Mouse (Mus musculus) layer of hippocampus, adult 11-12 months (tissue): ENCODE data around the gene Htr1f.
A peak's percentile ranks its signal among the peaks of the same experiment; 100 is the strongest.
"Not testable (repeated sequence)": the region's sequence is repeated elsewhere in the genome, so short reads cannot be mapped to it uniquely, and the experiment has no call there.

ENCODE experiments used
- DNase-seq: peaks from one replicate; pipeline ENCODE4 v3.0.0; 2022; ENCODE audit warnings: low spot score

Gene Htr1f

GRCm38 (mm10) chr16:65105184-65105931, at the start of gene Htr1f:
Htr1f (minus strand) TSS chr16:65105854.
- no peak for DNase-seq

DNA sequence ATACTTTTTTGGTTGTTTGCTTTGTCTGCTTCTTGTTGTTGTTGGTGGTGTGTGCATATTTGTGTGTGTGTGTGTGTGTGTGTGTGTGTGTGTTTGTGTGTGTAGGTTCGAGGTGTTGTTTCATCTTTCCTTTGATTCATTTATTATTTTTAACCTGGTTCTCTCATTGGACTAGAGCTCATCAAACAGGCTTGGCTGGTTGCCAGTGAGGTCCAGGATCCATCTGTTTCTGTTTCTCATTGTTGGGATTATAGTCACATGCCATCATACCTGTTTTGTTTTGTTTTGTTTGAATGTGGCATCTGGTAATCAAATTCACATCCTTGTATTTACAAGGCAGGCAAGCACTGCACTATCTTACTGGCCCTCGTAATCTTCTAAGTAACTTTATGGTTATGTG, 34.1 kb upstream of the Htr1f start:
- no peak for DNase-seq

DNA sequence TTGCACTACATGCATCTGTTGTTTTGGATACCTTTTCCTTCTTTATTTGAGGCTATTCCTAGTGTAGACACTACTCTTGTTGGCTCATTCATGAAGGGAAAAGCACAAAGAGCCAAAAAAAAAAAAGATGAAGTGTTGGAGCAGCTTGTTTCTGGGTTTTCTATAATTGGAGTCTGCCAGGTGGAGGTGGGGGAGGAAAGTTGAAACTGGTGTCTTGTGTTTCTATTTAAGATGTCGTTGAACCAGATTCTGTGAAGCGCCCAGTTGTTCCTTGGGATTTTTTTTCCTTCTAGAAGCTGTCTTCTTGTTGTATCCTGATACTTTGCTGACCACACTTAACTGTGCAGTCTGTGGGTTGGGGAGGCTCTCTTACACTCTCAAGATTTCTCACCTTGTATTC, 23.7 kb upstream of the Htr1f start:
- DNase-seq: no peak

- no peak for DNase-seq
These were observed 22.2 kb upstream of the Htr1f start for GRCm38 (mm10) chr16:65127846-65128245.

DNA sequence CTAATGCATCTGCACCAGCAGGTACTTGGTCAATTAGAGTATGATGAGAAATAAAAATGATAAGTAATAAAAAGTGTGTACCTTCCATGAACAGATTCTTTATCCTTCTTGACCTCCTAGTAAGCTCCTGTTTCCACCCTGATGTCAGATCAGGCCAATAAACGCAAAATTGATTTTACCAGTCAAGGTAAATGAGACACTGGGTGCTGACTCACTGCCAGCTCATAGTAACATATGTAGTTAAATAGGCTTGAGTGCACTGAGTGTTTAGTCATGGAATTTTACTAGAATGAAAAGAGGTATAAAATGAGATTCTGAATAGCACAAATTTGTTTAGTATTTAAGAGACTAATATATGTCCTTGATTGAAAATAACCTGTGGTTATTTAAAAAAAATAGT, 6.6 kb upstream of the Htr1f start:
- DNase-seq: no peak

- DNase-seq: no peak
These were observed 12.1 kb downstream of the Htr1f start for GRCm38 (mm10) chr16:65093552-65093951.

DNA sequence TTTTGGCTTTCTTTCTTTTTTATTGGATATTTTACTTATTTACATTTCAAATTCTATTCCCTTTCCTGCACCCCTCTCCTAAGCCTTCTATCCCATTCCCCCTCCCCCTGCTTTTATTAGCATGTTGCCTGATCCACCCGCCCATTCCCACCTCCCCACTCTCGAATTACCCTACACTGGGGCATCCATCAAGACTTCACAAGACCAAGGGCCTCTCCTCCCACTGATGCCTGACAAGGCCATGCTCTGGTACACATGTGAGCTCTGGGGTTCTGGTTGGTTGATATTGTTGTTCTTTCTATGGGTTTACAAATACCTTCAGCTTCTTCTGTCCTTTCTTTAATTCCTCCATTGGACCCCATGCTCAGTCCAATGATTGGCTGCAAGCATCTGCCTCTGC, 22.2 kb downstream of the Htr1f start:
- no peak for DNase-seq

- no peak for DNase-seq
These were observed 35.8 kb downstream of the Htr1f start for GRCm38 (mm10) chr16:65069867-65070266.

- no peak for DNase-seq
These were observed 39.4 kb downstream of the Htr1f start for GRCm38 (mm10) chr16:65066264-65066663.

DNA sequence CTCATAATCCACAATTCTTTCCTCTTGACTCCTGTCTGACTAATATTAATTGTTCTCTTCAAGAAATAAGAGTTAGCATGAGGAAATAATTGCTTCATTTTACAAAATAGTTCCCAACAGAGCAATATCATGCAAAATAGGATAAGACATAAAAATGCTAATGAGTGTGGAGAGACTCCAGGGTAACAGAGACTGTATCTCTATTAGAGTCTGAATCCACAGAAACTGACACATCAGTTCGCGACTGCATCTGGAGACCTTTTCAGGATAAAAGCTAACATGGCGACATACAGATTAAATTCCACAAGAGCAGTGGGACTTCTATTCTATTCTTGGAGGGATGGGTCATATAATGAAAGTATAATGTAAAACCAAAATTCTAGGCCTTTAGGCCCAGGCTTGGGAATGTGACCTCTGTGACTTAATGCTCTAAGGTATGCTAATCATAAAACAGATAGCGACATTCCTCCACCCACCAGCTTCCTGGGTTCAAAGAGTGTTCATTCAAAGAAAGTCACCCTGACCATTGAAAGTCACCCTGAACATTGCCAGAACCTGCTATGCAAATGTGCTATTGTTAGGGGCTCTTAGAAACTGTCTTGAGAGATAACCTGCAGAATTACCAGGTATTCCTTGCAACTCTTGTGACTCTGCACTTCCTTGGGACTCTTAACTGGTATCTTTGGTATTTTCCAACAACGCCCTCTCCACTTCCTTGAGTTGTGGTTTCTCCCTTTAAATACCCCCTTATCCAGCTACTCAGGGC, 67.8 kb downstream of the Htr1f start:
- not testable (repeated sequence) for DNase-seq

GRCm38 (mm10) chr16:65029675-65030074, 76.0 kb downstream of the Htr1f start:
- DNase-seq: peak; percentile 55

GRCm38 (mm10) chr16:65022364-65022763, 83.3 kb downstream of the Htr1f start:
- peak; percentile 7 for DNase-seq

DNA sequence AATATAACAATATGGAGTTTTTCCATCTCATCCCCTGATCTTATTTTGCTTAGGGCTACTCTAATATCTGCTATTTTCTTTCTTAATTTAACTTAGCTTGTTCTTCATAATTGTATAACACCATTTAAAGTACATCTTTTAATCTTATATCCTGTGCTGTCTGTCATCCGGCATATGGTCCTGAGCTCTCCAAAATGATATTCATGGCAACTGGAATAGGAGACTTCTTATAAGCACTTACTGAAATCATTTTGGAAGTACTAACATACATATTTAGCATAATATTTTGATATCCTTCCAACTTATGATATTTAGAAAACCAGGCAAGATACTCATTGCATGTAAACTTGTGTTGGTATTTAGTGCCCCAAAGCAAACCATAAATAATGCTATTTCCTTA, 86.9 kb downstream of the Htr1f start:
- DNase-seq: no peak

DNA sequence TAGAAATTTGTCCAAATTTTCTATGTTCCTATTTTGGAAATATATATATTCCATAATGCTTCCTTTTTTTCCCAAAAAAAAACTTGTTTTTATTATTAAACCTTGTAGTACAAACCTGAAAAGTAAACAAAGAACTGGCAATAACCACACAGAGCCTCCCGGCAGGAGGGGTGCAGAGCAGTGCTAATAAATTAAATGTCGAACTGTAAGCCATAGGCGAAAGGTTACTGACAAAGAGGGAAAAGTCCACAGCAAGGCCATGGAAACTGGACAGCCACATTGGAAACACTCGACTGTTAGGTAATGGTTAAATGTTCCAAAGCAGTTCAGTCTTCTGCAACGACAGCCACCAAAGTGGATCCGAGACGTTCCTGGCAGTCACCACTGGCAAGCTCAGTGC, 87.5 kb downstream of the Htr1f start:
- DNase-seq: no peak

DNA sequence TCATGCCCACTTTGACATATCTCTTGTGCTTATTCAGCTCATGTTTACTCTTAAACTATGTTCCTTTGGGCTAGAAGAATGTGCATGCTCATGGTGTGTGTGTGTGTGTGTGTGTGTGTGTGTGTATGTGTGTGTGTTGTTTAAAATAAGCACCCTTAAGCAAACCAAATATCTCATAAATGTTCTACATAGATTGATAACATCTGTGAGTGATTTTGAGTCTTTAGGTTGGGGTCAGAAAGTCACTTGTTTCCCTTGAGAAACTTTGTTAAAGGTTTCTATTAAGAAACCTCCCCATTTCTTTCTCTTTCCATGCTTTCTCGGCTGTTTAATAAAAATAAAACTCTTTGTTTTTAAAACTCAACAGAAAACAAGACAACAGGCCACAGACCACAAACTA, 88.1 kb downstream of the Htr1f start:
- DNase-seq: no peak

DNA sequence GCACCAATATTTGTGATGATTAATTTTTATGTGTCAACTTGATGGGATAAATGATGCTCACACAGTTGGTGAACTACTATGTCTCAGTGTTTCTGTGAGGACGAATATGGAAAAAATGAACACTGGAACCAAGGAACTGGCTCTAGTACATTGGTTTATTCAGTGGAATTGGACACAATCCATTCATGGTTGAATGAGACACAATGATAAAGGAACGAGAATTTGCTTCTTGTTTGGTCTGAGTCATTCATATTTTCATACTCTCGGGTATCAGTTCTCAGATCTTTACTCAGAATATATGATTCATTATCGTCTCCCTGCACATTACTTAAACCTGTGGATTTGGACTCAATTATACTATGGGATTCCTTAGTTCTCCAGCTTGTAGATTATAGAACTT, 90.4 kb downstream of the Htr1f start:
- no peak for DNase-seq

DNA sequence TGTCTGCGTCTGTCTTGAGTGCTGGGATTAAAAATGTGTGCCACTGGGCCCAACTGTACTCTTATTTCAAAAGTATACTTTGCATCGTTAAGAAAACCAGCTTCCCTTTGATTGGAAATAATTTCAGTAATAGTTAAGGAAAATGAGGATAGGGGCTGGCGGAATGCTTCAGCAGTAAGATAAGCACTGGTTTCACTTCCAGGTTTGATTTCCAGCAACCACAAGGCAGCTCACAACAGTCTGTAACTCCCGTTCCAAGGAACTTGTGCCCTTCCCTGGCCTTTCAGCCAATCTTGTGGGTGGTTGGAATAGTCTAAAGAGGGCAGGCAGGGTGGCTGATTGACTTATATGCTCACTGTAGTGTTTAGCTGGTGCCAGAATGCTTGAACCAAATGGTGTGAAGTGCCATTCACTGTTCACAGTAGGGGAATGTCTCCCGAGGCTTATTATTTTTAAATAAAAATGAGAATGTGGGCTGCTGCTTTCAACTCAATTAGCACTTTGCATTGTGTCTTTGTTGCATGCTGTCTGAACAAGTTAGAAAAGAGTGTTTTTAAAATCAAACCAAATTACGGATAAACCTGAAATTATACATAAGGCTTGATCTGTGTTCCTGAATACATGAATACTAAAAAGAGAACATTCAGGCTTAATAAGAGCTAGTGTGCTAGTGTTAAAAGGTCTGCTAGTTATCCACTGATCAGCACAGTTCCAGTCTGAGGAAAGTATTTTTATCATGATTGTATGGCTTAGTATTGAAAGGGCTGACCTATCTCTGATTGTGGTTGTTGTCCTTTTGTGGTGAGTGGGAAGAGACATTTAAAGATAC, 103.4 kb downstream of the Htr1f start:
- DNase-seq: no peak

- DNase-seq: no peak
These were observed 116.3 kb downstream of the Htr1f start for GRCm38 (mm10) chr16:64989279-64989800.

- DNase-seq: no peak
These were observed 118.1 kb downstream of the Htr1f start for GRCm38 (mm10) chr16:64987564-64987963.

- no peak for DNase-seq
These were observed 118.6 kb downstream of the Htr1f start for GRCm38 (mm10) chr16:64987049-64987448.

DNA sequence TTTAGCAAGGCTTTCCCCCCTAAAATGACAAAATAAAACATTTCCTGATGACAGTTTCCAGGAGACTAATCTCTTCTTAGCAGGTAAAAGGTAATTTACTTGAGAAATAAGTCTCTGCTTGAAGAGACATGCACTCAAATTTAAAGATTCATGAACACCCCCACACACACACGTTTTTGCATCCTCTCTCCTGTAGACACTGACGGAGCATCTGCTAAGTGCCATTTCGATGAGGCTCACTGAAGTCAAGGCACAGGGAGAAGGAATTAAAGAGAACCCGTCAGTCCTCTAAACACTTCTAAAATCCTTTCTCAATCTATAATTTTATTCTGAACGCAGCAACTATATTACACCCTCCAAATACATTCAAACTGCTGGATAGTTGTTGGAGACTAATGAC, 131.0 kb downstream of the Htr1f start:
- DNase-seq: no peak

DNA sequence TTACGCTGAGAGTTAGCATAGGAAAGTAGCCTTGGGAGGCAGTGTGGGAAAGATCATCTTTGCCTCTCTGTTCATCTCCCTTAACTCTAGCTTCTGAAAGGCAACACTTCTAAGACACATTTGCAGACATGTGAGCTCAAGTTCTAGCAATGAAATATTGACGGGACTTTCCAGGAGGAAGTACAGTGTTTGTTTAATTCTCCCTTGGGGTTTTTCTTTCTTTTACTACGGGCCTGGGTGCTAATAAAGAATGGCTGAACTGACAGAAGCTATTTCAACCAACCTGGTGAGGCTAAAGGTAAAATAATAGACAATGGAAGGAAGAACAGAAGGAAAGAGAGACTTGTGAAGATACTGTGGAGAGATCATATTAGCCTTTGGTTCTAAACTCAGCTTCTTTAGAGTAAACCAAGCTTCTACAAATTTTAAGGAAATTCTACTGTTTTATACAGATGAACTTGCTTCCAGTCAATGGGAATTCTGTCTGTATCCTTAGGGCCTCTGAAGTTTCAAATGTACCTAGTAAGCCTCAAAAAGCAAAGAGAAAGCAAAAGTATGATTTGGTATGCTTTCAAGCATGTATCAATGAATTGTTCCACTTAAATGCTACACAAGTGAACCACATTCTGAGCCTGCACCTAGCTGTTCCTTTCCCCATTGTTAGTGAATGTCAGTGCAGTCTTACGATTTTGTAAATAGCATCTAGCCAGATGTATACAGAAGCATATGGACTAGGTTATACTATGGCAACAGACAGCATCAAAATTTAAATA, 131.9 kb downstream of the Htr1f start:
- DNase-seq: no peak
